Mouse (Mus musculus) frontal cortex, postnatal 36 days (tissue): ENCODE data around the gene Snx32.

Experiments used
- DNase-seq, 2 experiments: peaks; one replicate each; pipeline ENCODE4 v3.0.0; 2022; ENCODE audit warnings: low spot score in 2 of 2

The Snx32 gene

GRCm38 (mm10) chr19:5510031-5511026 lies at the start of gene Snx32:
Gene Snx32 (minus strand): TSS chr19:5510538.
- peak; percentile 98 to 99 for DNase-seq

GRCm38 (mm10) chr19:5559631-5560456 lies 49.5 kb upstream of the Snx32 start:
- no peak for DNase-seq

GRCm38 (mm10) chr19:5559229-5559628 lies 48.9 kb upstream of the Snx32 start:
- no peak for DNase-seq

- DNase-seq: no peak
Measured at GRCm38 (mm10) chr19:5558770-5559169, 48.4 kb upstream of the Snx32 start.

- no peak for DNase-seq
Measured at GRCm38 (mm10) chr19:5558169-5558568, 47.8 kb upstream of the Snx32 start.

- DNase-seq: no peak
Measured at GRCm38 (mm10) chr19:5554212-5554611, 43.9 kb upstream of the Snx32 start.

GRCm38 (mm10) chr19:5553802-5554201 lies 43.5 kb upstream of the Snx32 start:
- no peak for DNase-seq

GRCm38 (mm10) chr19:5547471-5548056 lies 37.2 kb upstream of the Snx32 start:
- DNase-seq: no peak

- no peak for DNase-seq
Measured at GRCm38 (mm10) chr19:5544031-5544430, 33.7 kb upstream of the Snx32 start.

GRCm38 (mm10) chr19:5543362-5543761 lies 33.0 kb upstream of the Snx32 start:
- no peak for DNase-seq

GRCm38 (mm10) chr19:5538786-5539185 lies 28.4 kb upstream of the Snx32 start:
- no peak for DNase-seq

- no peak for DNase-seq
Measured at GRCm38 (mm10) chr19:5532520-5532919, 22.2 kb upstream of the Snx32 start.

GRCm38 (mm10) chr19:5530138-5530524 lies 19.8 kb upstream of the Snx32 start:
- DNase-seq: no peak

GRCm38 (mm10) chr19:5529325-5530137 lies 19.2 kb upstream of the Snx32 start:
- peak; percentile 93 for DNase-seq

GRCm38 (mm10) chr19:5525204-5525603 lies 14.9 kb upstream of the Snx32 start:
- no peak for DNase-seq

GRCm38 (mm10) chr19:5518721-5519120 lies 8.4 kb upstream of the Snx32 start:
- DNase-seq: no peak

- no peak for DNase-seq
Measured at GRCm38 (mm10) chr19:5516906-5517505, 6.7 kb upstream of the Snx32 start.

- no peak for DNase-seq
Measured at GRCm38 (mm10) chr19:5515840-5516777, 5.8 kb upstream of the Snx32 start.

GRCm38 (mm10) chr19:5513005-5513349 lies 2.6 kb upstream of the Snx32 start:
- DNase-seq: no peak
